Mouse (Mus musculus) olfactory bulb, adult 2 months (tissue): ENCODE measurements around the gene Sgta.

Experiments used
- CTCF ChIP-seq: fragments of 200-500 bp; IDR thresholded peaks from 2 replicates; pipeline ENCODE4 v1.5.1; 2012; ENCODE audit warnings: low read depth, mild to moderate bottlenecking, low read length, moderate library complexity; ENCODE audit not compliant: insufficient read depth
- POLR2A ChIP-seq: fragments of 200-500 bp; IDR thresholded peaks from 2 replicates; pipeline ENCODE4 v1.6.1; 2012; ENCODE audit warnings: mild to moderate bottlenecking, low read depth, low read length, moderate library complexity; ENCODE audit not compliant: insufficient read depth

GRCm38 (mm10) chr10:81001161-81001560 lies 58.8 kb downstream of the Sgta start:
- TF ChIP-seq CTCF (no peak), POLR2A (no peak)
